In genomic region chr2:30265767-30266253, GRCm38 (mm10) we compare ENCODE assay signal across 8 mouse cellular contexts. TPM values are rescaled to one million over a fixed set of nuclear protein-coding genes. Genes with fewer than 3 reads are reported as not detected.
DNase-seq lines count a peak whose midpoint lies in the region; ATAC-seq and TF ChIP-seq lines count a peak whose summit lies in the region.

Phyhd1 (plus strand) TSS chr2:30266203.

- peaks cover 3% of the 10 kb centered on the region; the same call in 1 of the 2 replicates for H3K4me1 ChIP-seq in testis, adult 2 months (ENCODE audit: control insufficient read depth, insufficient read depth, low read length)
- peaks cover 4% of the 10 kb centered on the region; the same call in 1 of the 2 replicates for H3K4me1 ChIP-seq in embryonic facial prominence, embryonic 11.5 days (ENCODE audit: control insufficient read depth, insufficient read depth, low read length)
- peaks cover 58% of the 10 kb centered on the region for H3K4me1 ChIP-seq in heart, adult 2 months (ENCODE audit: control insufficient read depth, insufficient read depth, low read length)
- H3K4me1 ChIP-seq in limb, embryonic 10.5 days: peaks cover 41% of the 10 kb centered on the region
- 0 out of 2 replicates have a peak, but pooled peaks cover 2% of the 10 kb centered on the region for H3K4me1 ChIP-seq in midbrain, embryonic 16.5 days (ENCODE audit: control insufficient read depth, insufficient read depth, low read length)

- peak within 1 kb of the TSS; percentile 1 for H3K9ac ChIP-seq in embryonic facial prominence, embryonic 11.5 days (replicated peaks; ENCODE audit: low read length)
- peak within 1 kb of the TSS; percentile 60 for H3K9ac ChIP-seq in heart, adult 2 months (ENCODE audit: low read depth, low read length)
- H3K9ac ChIP-seq in midbrain, embryonic 16.5 days (ENCODE audit: low read depth, low read length): no peak within 1 kb of the TSS

- no peak within 1 kb of the TSS for H3K4me2 ChIP-seq in embryonic facial prominence, embryonic 11.5 days (ENCODE audit: low read depth, low read length)
- H3K4me2 ChIP-seq in midbrain, embryonic 16.5 days (ENCODE audit: low read length): no peak within 1 kb of the TSS; the same call in 1 of the 2 replicates

- TF ChIP-seq EP300 in heart, adult 2 months (IDR thresholded peaks at IDR 0.05; ENCODE audit: insufficient read depth, low read depth, low read length): peak; percentile 96

- 39% methylated on average over 5 of the region's 5 CpGs for WGBS in embryonic facial prominence, embryonic 11.5 days
- 5% methylated on average over 5 of the region's 5 CpGs for WGBS in heart, adult 2 months
- WGBS in limb, embryonic 10.5 days: 47% methylated on average over 5 of the region's 5 CpGs
- WGBS in midbrain, embryonic 16.5 days: 29% methylated on average over 5 of the region's 5 CpGs

- no peaks in the 10 kb centered on the region for H3K27me3 ChIP-seq in testis, adult 2 months (ENCODE audit: control insufficient read depth, insufficient read depth, low read length)
- H3K27me3 ChIP-seq in embryonic facial prominence, embryonic 11.5 days (ENCODE audit: control insufficient read depth, insufficient read depth, low read length): no peaks in the 10 kb centered on the region
- no peaks in the 10 kb centered on the region for H3K27me3 ChIP-seq in heart, adult 2 months (ENCODE audit: control insufficient read depth, insufficient read depth, low read length)
- no peaks in the 10 kb centered on the region for H3K27me3 ChIP-seq in limb, embryonic 10.5 days (ENCODE audit: low read depth, poor library complexity, severe bottlenecking)
- no peaks in the 10 kb centered on the region for H3K27me3 ChIP-seq in midbrain, embryonic 16.5 days (ENCODE audit: control insufficient read depth, insufficient read depth, low read depth, low read length)

- no peak for TF ChIP-seq POLR2A in testis, adult 2 months (IDR thresholded peaks at IDR 0.05; ENCODE audit: control insufficient read depth, low read depth, low read length)
- peak; percentile 68 for TF ChIP-seq POLR2A in heart, adult 2 months (IDR thresholded peaks at IDR 0.05; ENCODE audit: insufficient read depth, low read depth, low read length)

- intact Hi-C loops in heart, adult 2 months (cut with DNase I): loop anchor here (1.0 kb wide), 1 partner anchor 26 kb away; the partner anchor contains the start of gene Gm28035

- peaks cover 3% of the 10 kb centered on the region for H3K36me3 ChIP-seq in testis, adult 2 months (ENCODE audit: control insufficient read depth, insufficient read depth, low read length)
- no peaks in the 10 kb centered on the region; the same call in 1 of the 2 replicates for H3K36me3 ChIP-seq in embryonic facial prominence, embryonic 11.5 days (replicated peaks; ENCODE audit: control insufficient read depth, insufficient read depth, low read depth, low read length)
- H3K36me3 ChIP-seq in heart, adult 2 months (ENCODE audit: control insufficient read depth, insufficient read depth, low read length): peaks cover 39% of the 10 kb centered on the region
- H3K36me3 ChIP-seq in limb, embryonic 10.5 days: peaks cover 53% of the 10 kb centered on the region
- H3K36me3 ChIP-seq in midbrain, embryonic 16.5 days (ENCODE audit: control insufficient read depth, insufficient read depth, low read length): peaks cover 10% of the 10 kb centered on the region

- H3K27ac ChIP-seq in testis, adult 2 months (ENCODE audit: control insufficient read depth, insufficient read depth, low read depth, low read length): peak within 1 kb of the TSS; percentile 12
- H3K27ac ChIP-seq in embryonic facial prominence, embryonic 11.5 days (replicated peaks; ENCODE audit: low read depth, low read length): peak within 1 kb of the TSS; percentile 63
- peak within 1 kb of the TSS; percentile 97 for H3K27ac ChIP-seq in heart, adult 2 months
- peak within 1 kb of the TSS; percentile 86 for H3K27ac ChIP-seq in limb, embryonic 10.5 days
- H3K27ac ChIP-seq in midbrain, embryonic 16.5 days (ENCODE audit: low read length): peak within 1 kb of the TSS; percentile 61

- no peak within 1 kb of the TSS for H3K4me3 ChIP-seq in testis, adult 2 months (ENCODE audit: control insufficient read depth, low read depth, low read length)
- no peak within 1 kb of the TSS for H3K4me3 ChIP-seq in embryonic facial prominence, embryonic 11.5 days (ENCODE audit: low read depth, low read length)
- peak within 1 kb of the TSS; percentile 31 for H3K4me3 ChIP-seq in heart, adult 2 months
- H3K4me3 ChIP-seq in limb, embryonic 10.5 days: peak within 1 kb of the TSS; percentile 9
- H3K4me3 ChIP-seq in midbrain, embryonic 16.5 days (ENCODE audit: low read depth, low read length): no peak within 1 kb of the TSS

- no peak for TF ChIP-seq CTCF in testis, adult 2 months (IDR thresholded peaks at IDR 0.05; ENCODE audit: control insufficient read depth, insufficient read depth, insufficient replicate concordance, low read depth, low read length)
- no peak for TF ChIP-seq CTCF in heart, adult 2 months (IDR thresholded peaks at IDR 0.05)

- DNase-seq in testis, postnatal 10 days (ENCODE audit: low spot score): no peak
- DNase-seq in embryonic facial prominence, embryonic 11.5 days (ENCODE audit: low spot score): no peak
- peak; percentile 81 to 91 for DNase-seq in heart, adult 2 months
- peak; percentile 81 to 87 for DNase-seq in kidney, adult 8-10 months
- DNase-seq in limb, embryonic 10.5 days (ENCODE audit: low spot score): peak; percentile 36
- no peak for DNase-seq in spleen, postnatal 10 days (ENCODE audit: low spot score in 2 of 2)

- ATAC-seq in embryonic facial prominence, embryonic 11.5 days (replicated peaks; ENCODE audit: insufficient number of reproducible peaks, low FRiP score, low TSS enrichment, low read depth): no peak
- ATAC-seq in midbrain, embryonic 16.5 days: no peak

- H3K9me3 ChIP-seq in embryonic facial prominence, embryonic 11.5 days (replicated peaks; ENCODE audit: control insufficient read depth, low read length): no peaks in the 10 kb centered on the region
- no peaks in the 10 kb centered on the region for H3K9me3 ChIP-seq in limb, embryonic 10.5 days (replicated peaks)
- no peaks in the 10 kb centered on the region for H3K9me3 ChIP-seq in midbrain, embryonic 16.5 days (replicated peaks; ENCODE audit: control insufficient read depth, low read length, poor library complexity, severe bottlenecking)

- H3K79me2 ChIP-seq in heart, adult 2 months (replicated peaks; ENCODE audit: control insufficient read depth, insufficient read depth, low read length): peaks cover 2% of the 10 kb centered on the region; the same call in 1 of the 2 replicates

RNA-seq across cellular contexts. Expression of gene Phyhd1, which starts in this region (rescaled TPM):
- polyA plus RNA-seq in testis, adult 2 months (2012; rRNA removed): 1.8 and 3.0 TPM in 2 replicates
- polyA plus RNA-seq in embryonic facial prominence, embryonic 11.5 days (2014; fragmentation: Nextera tagmentation; extraction: Ambion mirVana): 2.3 and 4.5 TPM in 2 replicates
- 100 to 1,000 TPM; 112 to 148 TPM for total RNA-seq in heart, adult 2 months (2021)
- polyA plus RNA-seq in heart, adult 2 months (2012; rRNA removed): 108 and 180 TPM in 2 replicates
- 1.4 and 3.3 TPM in 2 replicates for polyA plus RNA-seq in limb, embryonic 10.5 days (2016; fragmentation: Nextera tagmentation; extraction: Ambion mirVana)
- 6.1 and 7.2 TPM in 2 replicates for polyA plus RNA-seq in midbrain, embryonic 16.5 days (2015; fragmentation: Nextera tagmentation; extraction: Ambion mirVana)

Comparison
In these comparisons a context has a peak if more than half of its experiments do, and no peak if none do; other contexts are left out.
1. RNA of gene Phyhd1 (polyA plus RNA-seq): 108 to 180 TPM in heart, adult 2 months; 6.1 to 7.2 TPM in midbrain, embryonic 16.5 days, 1.4 to 3.3 TPM in limb, embryonic 10.5 days, 2.3 to 4.5 TPM in embryonic facial prominence, embryonic 11.5 days and 1.8 to 3.0 TPM in testis, adult 2 months; every median in the first group is over 10 times any median in the second.
2. H3K27ac ChIP-seq: peak in every context shown above with its lines; median percentile 97 in heart, adult 2 months; 86 in limb, embryonic 10.5 days; 63 in embryonic facial prominence, embryonic 11.5 days; 61 in midbrain, embryonic 16.5 days; 12 in testis, adult 2 months.
3. H3K4me3 ChIP-seq: peak in heart, adult 2 months (single experiment) and limb, embryonic 10.5 days (single experiment); none in testis, adult 2 months (single experiment), embryonic facial prominence, embryonic 11.5 days (single experiment) and midbrain, embryonic 16.5 days (single experiment).
4. DNase-seq: peak in heart, adult 2 months (2 of 2), kidney, adult 8-10 months (2 of 2) and limb, embryonic 10.5 days (single experiment); none in testis, postnatal 10 days (single experiment), embryonic facial prominence, embryonic 11.5 days (single experiment) and spleen, postnatal 10 days (0 of 2).